Mouse (Mus musculus) left cerebral cortex, adult 2 months (tissue): Measurements from ENCODE around the gene Tmprss11a. TPM values are rescaled to one million over a fixed set of nuclear protein-coding genes. Genes with fewer than 3 reads are reported as not detected.

ENCODE experiments used
- DNase-seq, 2 experiments: peaks; one replicate each; pipeline ENCODE4 v3.0.0; 2021 to 2022; ENCODE audit warnings: low spot score in 2 of 2, mixed read lengths in 1 of 2; ENCODE audit errors: extremely low spot score in 1 of 2
- H3K27ac ChIP-seq: fragments of 200-600 bp; 2 replicates; pipeline ENCODE4 v1.8.1; 2022
- H3K4me3 ChIP-seq: fragments of 200-600 bp; 2 replicates; pipeline ENCODE4 v1.8.1; 2022
- CTCF ChIP-seq: fragments of 200-600 bp; IDR thresholded peaks from 2 replicates; pipeline ENCODE4 v1.8.1; 2022; ENCODE audit warnings: antibody characterized with exemption, mild to moderate bottlenecking, moderate library complexity
- intact Hi-C: fragments of 180-260 bp; cut with DNase I; formaldehyde crosslinking; loops from one replicate; pipeline ENCODE4 v1.15.1; 2025
- total RNA-seq, 2 experiments: library from RNA; stranded (reverse); gene quantifications; 2 replicates each; pipeline ENCODE4 v1.2.3; 2021

Tmprss11a gene
- total RNA-seq, 2 experiments from 2014 or later, result 0.11 to 0.12 TPM

DNA sequence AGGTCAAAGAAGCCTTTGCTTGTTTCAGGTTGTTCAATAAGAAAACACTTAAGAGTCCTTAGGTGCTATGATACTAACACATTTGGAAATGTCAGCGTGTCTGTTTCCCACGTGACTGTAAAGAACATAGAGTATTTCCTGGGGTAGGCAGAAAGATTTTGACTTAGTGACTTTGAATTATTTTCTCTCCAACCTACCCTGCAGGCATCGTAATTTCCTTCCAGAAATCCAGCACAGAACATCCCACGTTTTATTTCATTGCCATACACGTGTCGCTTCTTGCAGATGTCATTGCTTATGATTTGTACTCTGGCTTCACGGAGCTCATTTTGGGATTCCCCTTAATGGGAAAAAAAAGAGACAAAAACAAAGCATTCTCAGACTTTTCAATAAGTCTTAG, 54.5 kb downstream of the Tmprss11a start:
- intact Hi-C loops, result no loop called here
- TF ChIP-seq CTCF, result no peak

DNA sequence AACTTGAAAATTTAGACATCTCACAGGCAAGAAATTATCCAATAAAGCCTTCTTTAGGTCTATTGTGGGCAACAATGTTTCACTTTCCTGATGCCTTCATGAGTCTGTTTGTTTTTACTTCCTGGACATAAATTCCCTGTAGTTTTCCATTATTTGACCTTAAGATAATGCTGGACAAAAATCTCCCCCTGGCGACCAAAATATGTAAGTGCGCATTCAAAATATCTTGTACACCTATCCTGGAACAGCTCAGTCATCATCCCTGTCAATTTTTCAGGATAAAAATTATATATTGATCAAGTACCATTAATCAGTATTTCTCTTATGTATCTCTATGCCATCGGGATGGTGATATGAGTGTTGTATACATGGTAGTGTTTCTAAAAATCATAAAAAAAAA, 58.0 kb downstream of the Tmprss11a start:
- Histone ChIP-seq H3K27ac (no peak overlapping the region), H3K4me3 (no peak overlapping the region)
- peak; percentile 72 for TF ChIP-seq CTCF
- intact Hi-C loops, result loop anchor here (1.0 to 2.0 kb wide), 2 partner anchors 58 to 220 kb away; no protein-coding TSS in a partner anchor
- DNase-seq, result peak in 1 of 2 experiments; percentile 18

More for the DNA sequence above, 54.5 kb downstream of the Tmprss11a start:
- DNase-seq, result no peak
- H3K4me3 ChIP-seq, result no peak overlapping the region
- H3K27ac ChIP-seq, result no peak overlapping the region

DNA sequence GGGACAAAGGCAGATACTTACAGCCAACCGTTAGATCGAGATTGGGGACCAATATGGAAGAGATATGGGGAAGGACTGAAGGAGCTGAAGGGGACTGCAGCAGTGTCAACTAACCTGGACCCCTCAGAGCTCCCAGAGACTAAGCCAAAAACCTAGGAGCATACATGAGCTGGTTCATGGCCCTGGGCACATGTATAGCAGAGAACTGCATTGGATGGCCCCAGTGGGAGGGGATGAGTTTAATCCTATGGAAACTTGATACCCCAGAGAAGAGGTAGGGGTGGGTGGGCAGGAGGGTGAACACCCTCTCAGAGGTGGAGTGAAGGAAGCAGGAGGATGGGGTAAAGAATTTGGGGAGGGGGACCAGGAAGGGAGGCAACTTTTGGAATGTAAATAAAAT, 60.8 kb downstream of the Tmprss11a start:
- DNase-seq, result no peak
- intact Hi-C loops, result no loop called here
- Histone ChIP-seq H3K27ac (no peak overlapping the region), H3K4me3 (no peak overlapping the region)
- no peak for TF ChIP-seq CTCF

DNA sequence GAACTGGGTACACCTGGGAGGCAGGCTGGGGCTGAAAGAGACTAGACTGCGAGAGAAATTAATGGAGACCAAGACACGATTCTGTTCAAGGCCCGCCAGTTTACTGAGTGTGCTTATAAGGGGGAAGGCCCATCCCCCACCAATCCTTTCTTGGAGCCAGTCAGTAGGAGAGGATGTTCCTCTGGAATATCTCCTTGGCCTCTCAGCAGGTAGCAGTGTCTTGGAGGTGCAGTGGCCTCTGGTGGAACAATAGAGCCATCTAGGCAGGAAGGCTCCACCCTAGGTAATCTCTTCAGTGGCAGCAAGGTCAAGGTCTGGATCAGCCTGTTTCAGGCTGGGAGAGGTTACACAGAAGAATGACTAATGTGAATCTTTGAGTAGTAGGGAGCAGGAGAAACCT, 61.6 kb downstream of the Tmprss11a start:
- intact Hi-C loops, result no loop called here
- no peak overlapping the region for H3K27ac ChIP-seq

DNA sequence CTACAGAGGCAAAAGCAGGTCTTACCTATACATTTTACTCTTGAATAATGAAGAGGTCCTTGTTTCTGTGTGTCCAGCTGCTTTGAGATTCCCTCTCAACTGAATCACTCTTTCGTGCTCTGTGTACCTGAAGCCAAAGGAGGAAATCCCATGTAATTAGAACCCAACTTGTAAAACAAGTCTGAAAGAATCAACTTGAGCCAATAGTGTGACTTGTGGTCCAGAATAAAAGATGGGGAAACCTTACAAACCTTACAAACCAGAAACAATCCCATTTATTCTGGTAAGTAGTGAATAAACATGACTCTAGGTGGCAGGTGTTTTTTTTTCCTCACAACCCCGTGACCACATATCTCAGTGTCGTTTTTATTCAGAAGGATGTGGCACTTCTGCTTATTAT, 95.5 kb downstream of the Tmprss11a start, which contains the start of gene Tmprss11d:
Gene Tmprss11d (minus strand): TSS at position 101 of the 400 bp plus-strand sequence.
- intact Hi-C loops, result no loop called here
- Histone ChIP-seq H3K27ac (no peak within 1 kb of the TSS), H3K4me3 (no peak within 1 kb of the TSS)
- TF ChIP-seq CTCF, result no peak
- DNase-seq, result no peak

More for the DNA sequence above, 61.6 kb downstream of the Tmprss11a start:
- no peak overlapping the region for H3K4me3 ChIP-seq
- no peak for DNase-seq
- no peak for TF ChIP-seq CTCF

Other genes starting within 250 kb of the Tmprss11a start
- gene Tmprss11c, start 179.7 kb downstream of the Tmprss11a start, total RNA-seq, result not detected
- gene Tmprss11d, start 95.6 kb downstream of the Tmprss11a start, total RNA-seq, result not detected
- not detected for gene Tmprss11g, start 49.6 kb upstream of the Tmprss11a start, total RNA-seq
- not detected for gene Tmprss11f, start 163.4 kb upstream of the Tmprss11a start, total RNA-seq
- not detected for gene Tmprss11b, start 207.4 kb upstream of the Tmprss11a start, total RNA-seq